Comparison of ENCODE assay signal across 17 mouse cellular contexts in the genomic region with DNA sequence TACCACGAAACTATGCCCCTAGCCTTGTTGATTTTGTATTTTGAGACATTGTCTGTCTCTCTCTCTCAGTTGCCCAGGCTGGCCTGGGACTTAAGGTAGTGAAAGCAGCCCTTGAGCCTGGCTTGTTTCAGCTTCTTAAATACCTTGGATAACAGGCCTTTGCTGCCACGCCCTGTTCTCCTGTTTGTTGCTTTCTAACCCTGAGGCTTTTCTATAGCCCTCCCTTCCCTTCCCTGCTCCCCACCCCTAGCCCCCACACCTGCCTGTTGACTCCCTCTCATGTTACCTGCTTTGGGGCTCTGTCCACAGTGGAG. TPM values are rescaled to one million over a fixed set of nuclear protein-coding genes. Genes with fewer than 3 reads are reported as not detected.
DNase-seq lines count a peak whose midpoint lies in the region; ATAC-seq and TF ChIP-seq lines count a peak whose summit lies in the region.
"Had no signal": no experiment of that assay in that cellular context is flagged by ENCODE, and none has a peak within 500 bp of the region (broad histone marks: within the 10 kb centered on the region; RNA-seq: fewer than 3 reads in every experiment).

No protein-coding gene starts in this region.

- no peak overlapping the region for H3K4me2 ChIP-seq in forebrain, postnatal 0 days (ENCODE audit: low read depth)
- no peak overlapping the region for H3K4me2 ChIP-seq in kidney, embryonic 14.5 days (replicated peaks; ENCODE audit: low read depth, low read length)
- no peak overlapping the region for H3K4me2 ChIP-seq in neural tube, embryonic 13.5 days
- no peak overlapping the region for H3K4me2 ChIP-seq in liver, postnatal 0 days (ENCODE audit: low read depth, low read length)
- H3K4me2 ChIP-seq: hindbrain, embryonic 12.5 days had no signal

- peaks cover 70% of the 10 kb centered on the region for H3K36me3 ChIP-seq in forebrain, embryonic 10.5 days (replicated peaks)
- H3K36me3 ChIP-seq in forebrain, postnatal 0 days (ENCODE audit: insufficient read depth) = peaks cover 43% of the 10 kb centered on the region
- peaks cover 34% of the 10 kb centered on the region for H3K36me3 ChIP-seq in kidney, embryonic 14.5 days (ENCODE audit: control insufficient read depth, insufficient read depth, low read length)
- peaks cover 67% of the 10 kb centered on the region for H3K36me3 ChIP-seq in neural tube, embryonic 13.5 days
- peaks cover 8% of the 10 kb centered on the region; the same call in 1 of the 2 replicates for H3K36me3 ChIP-seq in liver, postnatal 0 days (replicated peaks; ENCODE audit: insufficient read depth, low read length)

- peaks cover 15% of the 10 kb centered on the region for H3K4me1 ChIP-seq in forebrain, embryonic 10.5 days
- no peaks in the 10 kb centered on the region for H3K4me1 ChIP-seq in forebrain, postnatal 0 days (ENCODE audit: insufficient read depth)
- peaks cover 9% of the 10 kb centered on the region for H3K4me1 ChIP-seq in kidney, embryonic 14.5 days (ENCODE audit: control insufficient read depth, insufficient read depth, low read length)
- peaks cover 10% of the 10 kb centered on the region for H3K4me1 ChIP-seq in neural tube, embryonic 13.5 days (replicated peaks)
- no peaks in the 10 kb centered on the region for H3K4me1 ChIP-seq in liver, postnatal 0 days (ENCODE audit: insufficient read depth)

- ATAC-seq in forebrain, postnatal 0 days = no peak
- ATAC-seq in kidney, embryonic 14.5 days (ENCODE audit: low FRiP score, low TSS enrichment) = no peak
- ATAC-seq in neural tube, embryonic 13.5 days (ENCODE audit: low read depth) = no peak
- ATAC-seq in liver, postnatal 0 days = no peak
- ATAC-seq: Patski had no signal

- H3K4me3 ChIP-seq in forebrain, embryonic 10.5 days = no peak overlapping the region
- no peak overlapping the region for H3K4me3 ChIP-seq in forebrain, postnatal 0 days (ENCODE audit: low read depth, low read length)
- H3K4me3 ChIP-seq in kidney, embryonic 14.5 days (ENCODE audit: low read length) = no peak overlapping the region
- no peak overlapping the region for H3K4me3 ChIP-seq in neural tube, embryonic 13.5 days
- no peak overlapping the region for H3K4me3 ChIP-seq in liver, postnatal 0 days (ENCODE audit: low read depth, low read length)
- H3K4me3 ChIP-seq: hindbrain, embryonic 12.5 days; midbrain, embryonic 10.5 days had no signal

- WGBS in forebrain, embryonic 10.5 days = 49% methylated on average over 2 of the region's 2 CpGs
- 67% methylated on average over 2 of the region's 2 CpGs for WGBS in forebrain, postnatal 0 days
- WGBS in kidney, embryonic 14.5 days = 43% methylated on average over 2 of the region's 2 CpGs
- WGBS in neural tube, embryonic 13.5 days = 74% methylated on average over 2 of the region's 2 CpGs
- WGBS in liver, postnatal 0 days (ENCODE audit: insufficient replicate concordance) = 54% methylated on average over 2 of the region's 2 CpGs

- DNase-seq in forebrain, embryonic 10.5 days (ENCODE audit: extremely low spot score, low spot score) = no peak
- DNase-seq in forebrain, postnatal 0 days = no peak
- DNase-seq in kidney, adult 18-20 months = no peak
- no peak for DNase-seq in neural tube, embryonic 10.5 days (ENCODE audit: extremely low spot score, low spot score)
- DNase-seq in liver, postnatal 0 days = no peak
- DNase-seq in frontal cortex, adult 2 months (ENCODE audit: extremely low spot score in 1 of 2, low spot score in 1 of 2) = no peak
- DNase-seq: cerebellum, postnatal 36 days; gastrocnemius, postnatal 25 days; layer of hippocampus, adult 9-11 months; left cerebral cortex, postnatal 4 days; thymus, postnatal 14 days had no signal

- peak overlapping the region; percentile 66 for H3K27ac ChIP-seq in forebrain, embryonic 10.5 days
- no peak overlapping the region for H3K27ac ChIP-seq in forebrain, postnatal 0 days (ENCODE audit: low read depth, low read length)
- H3K27ac ChIP-seq in kidney, embryonic 14.5 days (ENCODE audit: low read depth, low read length) = 0 out of 2 replicates have a peak overlapping the region, but pooled peaks have one; percentile 20
- H3K27ac ChIP-seq in neural tube, embryonic 13.5 days (replicated peaks) = no peak overlapping the region
- H3K27ac ChIP-seq in liver, postnatal 0 days (ENCODE audit: low read depth) = 0 out of 2 replicates have a peak overlapping the region, but pooled peaks have one; percentile 25

- no peak for TF ChIP-seq EP300 in liver, postnatal 0 days (IDR thresholded peaks at IDR 0.05; ENCODE audit: low read depth)

- H3K9ac ChIP-seq in forebrain, postnatal 0 days = no peak overlapping the region
- H3K9ac ChIP-seq in kidney, embryonic 14.5 days (ENCODE audit: low read depth, low read length) = peak overlapping the region; percentile 18; the same call in 1 of the 2 replicates
- H3K9ac ChIP-seq in neural tube, embryonic 13.5 days = 0 out of 2 replicates have a peak overlapping the region, but pooled peaks have one; percentile 41
- no peak overlapping the region for H3K9ac ChIP-seq in liver, postnatal 0 days (replicated peaks)

- no peaks in the 10 kb centered on the region for H3K27me3 ChIP-seq in forebrain, embryonic 10.5 days (ENCODE audit: poor library complexity, severe bottlenecking)
- no peaks in the 10 kb centered on the region for H3K27me3 ChIP-seq in forebrain, postnatal 0 days (ENCODE audit: insufficient read depth, low read length)
- no peaks in the 10 kb centered on the region for H3K27me3 ChIP-seq in kidney, embryonic 14.5 days (ENCODE audit: control insufficient read depth, insufficient read depth, low read length)
- no peaks in the 10 kb centered on the region for H3K27me3 ChIP-seq in neural tube, embryonic 13.5 days
- H3K27me3 ChIP-seq in liver, postnatal 0 days (ENCODE audit: insufficient read depth, low read length) = no peaks in the 10 kb centered on the region
- H3K27me3 ChIP-seq: hindbrain, embryonic 12.5 days; Patski had no signal

- TF ChIP-seq CTCF in forebrain, postnatal 0 days (IDR thresholded peaks at IDR 0.05; ENCODE audit: low read depth) = no peak
- TF ChIP-seq CTCF in liver, postnatal 0 days (IDR thresholded peaks at IDR 0.05; ENCODE audit: low read depth) = no peak

- H3K9me3 ChIP-seq in forebrain, embryonic 10.5 days = no peaks in the 10 kb centered on the region
- no peaks in the 10 kb centered on the region for H3K9me3 ChIP-seq in forebrain, postnatal 0 days (ENCODE audit: low read length)
- H3K9me3 ChIP-seq in kidney, embryonic 14.5 days (ENCODE audit: control insufficient read depth, low read length) = no peaks in the 10 kb centered on the region
- H3K9me3 ChIP-seq in neural tube, embryonic 13.5 days = no peaks in the 10 kb centered on the region
- no peaks in the 10 kb centered on the region for H3K9me3 ChIP-seq in liver, postnatal 0 days (ENCODE audit: low read length)
- H3K9me3 ChIP-seq: hindbrain, embryonic 12.5 days; midbrain, embryonic 10.5 days had no signal

RNA-seq across cellular contexts. Expression of gene Ilf3, which starts 14.3 kb away (rescaled TPM):
- 328 and 336 TPM in 2 replicates for polyA plus RNA-seq in forebrain, embryonic 10.5 days (2016; fragmentation: Nextera tagmentation; extraction: Ambion mirVana)
- total RNA-seq in forebrain, postnatal 0 days (2014; rRNA removed) = 114 and 135 TPM in 2 replicates
- polyA plus RNA-seq in forebrain, postnatal 0 days (2015; fragmentation: Nextera tagmentation; extraction: Ambion mirVana) = 191 and 214 TPM in 2 replicates
- 122 and 235 TPM in 2 replicates for polyA plus RNA-seq in kidney, embryonic 14.5 days (2014; fragmentation: Nextera tagmentation; extraction: Ambion mirVana)
- 226 and 229 TPM in 2 replicates for polyA plus RNA-seq in neural tube, embryonic 13.5 days (2015; fragmentation: Nextera tagmentation; extraction: Ambion mirVana)
- polyA plus RNA-seq in liver, postnatal 0 days (2015; fragmentation: Nextera tagmentation; extraction: Ambion mirVana) = 19.1 and 23.5 TPM in 2 replicates
- polyA plus RNA-seq in frontal cortex, adult 2 months (2012; rRNA removed) = 96.6 and 101 TPM in 2 replicates

RNA-seq across cellular contexts. Expression of gene Slc44a2, which starts 32.8 kb away (rescaled TPM):
- polyA plus RNA-seq in forebrain, embryonic 10.5 days (2016; fragmentation: Nextera tagmentation; extraction: Ambion mirVana) = 62.6 and 71.5 TPM in 2 replicates
- 55.2 and 63.1 TPM in 2 replicates for total RNA-seq in forebrain, postnatal 0 days (2014; rRNA removed)
- polyA plus RNA-seq in forebrain, postnatal 0 days (2015; fragmentation: Nextera tagmentation; extraction: Ambion mirVana) = 40.8 and 48.9 TPM in 2 replicates
- 46.2 and 80.5 TPM in 2 replicates for polyA plus RNA-seq in kidney, embryonic 14.5 days (2014; fragmentation: Nextera tagmentation; extraction: Ambion mirVana)
- polyA plus RNA-seq in neural tube, embryonic 13.5 days (2015; fragmentation: Nextera tagmentation; extraction: Ambion mirVana) = 70.1 and 73.1 TPM in 2 replicates
- 12.8 and 14.4 TPM in 2 replicates for polyA plus RNA-seq in liver, postnatal 0 days (2015; fragmentation: Nextera tagmentation; extraction: Ambion mirVana)
- polyA plus RNA-seq in frontal cortex, adult 2 months (2012; rRNA removed) = 60.7 and 66.5 TPM in 2 replicates

RNA-seq across cellular contexts. Expression of gene Ap1m2, which starts 41.2 kb away (rescaled TPM):
- 6.3 and 8.5 TPM in 2 replicates for polyA plus RNA-seq in forebrain, embryonic 10.5 days (2016; fragmentation: Nextera tagmentation; extraction: Ambion mirVana)
- total RNA-seq in forebrain, postnatal 0 days (2014; rRNA removed) = 2.6 and 4.2 TPM in 2 replicates
- 2.4 and 2.9 TPM in 2 replicates for polyA plus RNA-seq in forebrain, postnatal 0 days (2015; fragmentation: Nextera tagmentation; extraction: Ambion mirVana)
- polyA plus RNA-seq in kidney, embryonic 14.5 days (2014; fragmentation: Nextera tagmentation; extraction: Ambion mirVana) = 33.7 and 36.0 TPM in 2 replicates
- 0.89 and 1.1 TPM in 2 replicates for polyA plus RNA-seq in neural tube, embryonic 13.5 days (2015; fragmentation: Nextera tagmentation; extraction: Ambion mirVana)
- 0.32 and 0.54 TPM in 2 replicates for polyA plus RNA-seq in liver, postnatal 0 days (2015; fragmentation: Nextera tagmentation; extraction: Ambion mirVana)
- polyA plus RNA-seq in frontal cortex, adult 2 months (2012; rRNA removed) = 0.76 and 1.6 TPM in 2 replicates
- total RNA-seq: adrenal gland, postnatal 14 days; gastrocnemius, postnatal 25 days had no signal
- polyA plus RNA-seq: Patski had no signal

RNA-seq across cellular contexts. Expression of gene Qtrt1, which starts 58.3 kb away (rescaled TPM):
- polyA plus RNA-seq in forebrain, embryonic 10.5 days (2016; fragmentation: Nextera tagmentation; extraction: Ambion mirVana) = 71.7 and 74.0 TPM in 2 replicates
- total RNA-seq in forebrain, postnatal 0 days (2014; rRNA removed) = 37.7 and 51.7 TPM in 2 replicates
- polyA plus RNA-seq in forebrain, postnatal 0 days (2015; fragmentation: Nextera tagmentation; extraction: Ambion mirVana) = 34.8 and 43.9 TPM in 2 replicates
- polyA plus RNA-seq in kidney, embryonic 14.5 days (2014; fragmentation: Nextera tagmentation; extraction: Ambion mirVana) = 55.7 and 76.0 TPM in 2 replicates
- polyA plus RNA-seq in neural tube, embryonic 13.5 days (2015; fragmentation: Nextera tagmentation; extraction: Ambion mirVana) = 49.1 and 50.4 TPM in 2 replicates
- 11.3 and 13.7 TPM in 2 replicates for polyA plus RNA-seq in liver, postnatal 0 days (2015; fragmentation: Nextera tagmentation; extraction: Ambion mirVana)
- 47.6 and 48.7 TPM in 2 replicates for polyA plus RNA-seq in frontal cortex, adult 2 months (2012; rRNA removed)

Comparison
In these comparisons a context has a peak if more than half of its experiments do, and no peak if none do; other contexts are left out.
1. H3K27ac ChIP-seq: peak in forebrain, embryonic 10.5 days (single experiment), kidney, embryonic 14.5 days (single experiment) and liver, postnatal 0 days (single experiment); none in forebrain, postnatal 0 days (single experiment) and neural tube, embryonic 13.5 days (single experiment).
2. H3K9ac ChIP-seq: peak in kidney, embryonic 14.5 days (single experiment) and neural tube, embryonic 13.5 days (single experiment); none in forebrain, postnatal 0 days (single experiment) and liver, postnatal 0 days (single experiment).